Mouse (Mus musculus) ES-E14 (cell line): Measurements from ENCODE around the gene Il4i1.
A peak's percentile ranks its signal among the peaks of the same experiment; 100 is the strongest.

Source experiments
- CHD2 ChIP-seq: IDR thresholded peaks from 2 replicates; pipeline ENCODE4 v1.6.1; 2014; ENCODE audit warnings: mild to moderate bottlenecking, low read depth, low read length, inconsistent platforms
- MAFK ChIP-seq: IDR thresholded peaks from 2 replicates; pipeline ENCODE4 v1.6.1; 2014; ENCODE audit warnings: mild to moderate bottlenecking, low read depth, low read length, inconsistent platforms; ENCODE audit not compliant: insufficient read depth
- ZC3H11A ChIP-seq: IDR thresholded peaks from 2 replicates; pipeline ENCODE4 v1.6.1; 2012; ENCODE audit warnings: low read depth, mild to moderate bottlenecking, inconsistent platforms, low read length, borderline replicate concordance
- ZNF384 ChIP-seq: IDR thresholded peaks from 2 replicates; pipeline ENCODE4 v1.6.1; 2012; ENCODE audit warnings: low read depth, low read length, inconsistent platforms

DNA sequence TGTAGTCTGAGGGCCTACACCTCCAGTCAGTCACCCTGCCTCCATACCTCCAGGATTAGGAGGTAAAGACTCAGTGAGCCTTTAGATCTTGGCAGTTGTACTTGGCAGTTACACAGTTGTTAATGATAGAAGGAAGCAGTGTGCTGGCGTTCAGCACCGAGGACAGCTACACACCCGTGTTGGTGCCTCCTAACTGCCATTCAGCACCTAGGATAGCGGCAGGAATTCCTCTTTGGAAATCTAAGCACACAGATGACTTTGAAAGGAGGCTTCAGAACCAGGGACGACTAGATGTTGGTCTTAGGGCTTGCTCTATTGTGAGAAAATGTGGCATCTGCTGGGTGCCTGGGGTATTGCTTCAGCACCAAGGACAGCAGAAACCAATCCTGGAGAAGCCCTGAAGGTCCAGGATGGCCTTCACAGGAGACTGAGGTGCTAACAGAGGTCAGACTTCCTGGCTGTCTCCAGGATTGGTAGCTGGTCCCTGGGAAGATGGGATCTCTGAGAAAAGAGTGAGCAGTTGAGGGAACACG is 46.1 kb upstream of the Il4i1 start:
- no peak for TF ChIP-seq ZC3H11A
- no peak for TF ChIP-seq ZNF384
- TF ChIP-seq MAFK = peak; percentile 21; the same call in 1 of the 2 replicates
- no peak for TF ChIP-seq CHD2
